Mouse (Mus musculus): ENCODE data around the gene Tubb4b. TPM values are rescaled to one million over a fixed set of nuclear protein-coding genes. Genes with fewer than 3 reads are reported as not detected.
A peak's percentile ranks its signal among the peaks of the same experiment; 100 is the strongest.

The Tubb4b gene
- polyA plus RNA-seq, 2 experiments = 561 to 676 TPM

DNA sequence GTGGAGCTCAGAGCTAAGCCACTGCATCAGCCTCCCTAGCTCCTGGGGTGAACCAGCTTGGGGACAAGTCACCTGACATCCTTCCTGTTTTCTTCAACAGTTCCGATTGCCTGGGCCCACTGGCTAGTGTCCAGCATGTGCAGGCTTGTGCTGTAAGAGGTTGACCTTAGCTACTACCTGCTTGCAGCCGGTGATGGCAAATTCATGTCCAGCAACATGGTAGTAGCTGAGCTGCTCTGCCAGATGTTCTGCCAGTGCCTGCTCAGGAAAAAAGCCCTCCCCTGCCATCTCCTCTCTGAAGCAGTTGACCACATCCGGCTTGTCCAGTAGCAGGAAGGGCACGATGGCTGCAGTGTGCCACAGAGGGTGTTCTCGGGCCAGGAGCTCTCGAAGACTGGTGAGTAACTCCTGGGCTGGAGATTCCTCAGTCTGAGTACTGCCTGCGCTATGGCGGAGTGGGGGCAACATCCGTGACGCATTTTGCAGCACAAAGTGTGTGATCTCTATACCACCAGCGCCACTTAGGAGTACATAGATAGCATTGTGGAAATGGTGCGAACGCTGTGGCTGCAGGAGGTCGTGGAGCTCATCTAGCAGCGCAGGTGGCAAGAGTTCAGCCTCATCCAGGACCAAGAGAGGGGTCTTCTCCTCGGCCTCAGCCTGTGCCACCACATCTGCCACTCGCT is 29.9 kb downstream of the Tubb4b start:
- H3K27ac ChIP-seq = no peak overlapping the region
- H3K4me1 ChIP-seq (replicated peaks; ENCODE audit: control insufficient read depth in 2 of 2, insufficient read depth in 2 of 2, low read length in 1 of 2) = peaks cover 8 to 14% of the 10 kb centered on the region in 2 experiments
- peak overlapping the region; percentile 63 for H3K4me2 ChIP-seq (ENCODE audit: low read depth)
- no peaks in the 10 kb centered on the region for H3K27me3 ChIP-seq (ENCODE audit: control insufficient read depth, insufficient read depth, low read length)
- H3K9me3 ChIP-seq (ENCODE audit: control insufficient read depth, low read length) = no peaks in the 10 kb centered on the region
- 35% methylated on average over 17 of the region's 17 CpGs for WGBS (ENCODE audit: insufficient replicate concordance)
- ATAC-seq (ENCODE audit: insufficient read depth) (no peak), DNase-seq (ENCODE audit: low read depth in 3 of 3, low spot score in 3 of 3) (no peak)
- peak overlapping the region; percentile 48 to 52 for H3K4me3 ChIP-seq (ENCODE audit: insufficient read depth in 1 of 2, low read depth in 2 of 2, low read length in 2 of 2)
- TF ChIP-seq CTCF (IDR thresholded peaks at IDR 0.05; ENCODE audit: low read depth) (no peak), EP300 (IDR thresholded peaks at IDR 0.05; ENCODE audit: low read depth) (no peak)
- H3K9ac ChIP-seq (replicated peaks) = peak overlapping the region; percentile 34; the same call in 1 of the 2 replicates
- peaks cover 4% of the 10 kb centered on the region for H3K36me3 ChIP-seq (replicated peaks; ENCODE audit: control insufficient read depth, insufficient read depth, low read depth)

DNA sequence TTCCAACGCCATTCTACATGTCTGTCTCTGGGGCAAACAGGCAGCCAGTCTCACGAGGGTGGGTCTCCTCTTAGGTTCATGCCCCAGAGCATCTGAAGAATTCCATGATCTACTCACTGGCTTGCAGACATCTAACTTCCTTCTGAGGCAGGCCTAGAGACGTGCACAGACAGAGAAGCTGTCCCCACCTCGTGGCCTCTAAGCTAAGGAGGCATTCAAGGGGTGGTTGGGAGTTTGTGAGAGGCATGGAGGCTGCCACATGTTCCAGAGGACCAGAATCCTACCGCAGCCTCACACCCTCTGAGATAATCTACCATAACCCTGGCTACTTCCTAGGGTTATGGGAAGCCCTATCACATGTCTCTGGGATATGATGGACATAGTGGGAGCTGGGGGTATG is 30.5 kb downstream of the Tubb4b start:
- Histone ChIP-seq H3K4me1 (replicated peaks; ENCODE audit: control insufficient read depth in 2 of 2, insufficient read depth in 2 of 2, low read length in 1 of 2) (peaks cover 8 to 14% of the 10 kb centered on the region in 2 experiments), H3K27ac (no peak overlapping the region), H3K9me3 (ENCODE audit: control insufficient read depth, low read length) (no peaks in the 10 kb centered on the region), H3K36me3 (replicated peaks; ENCODE audit: control insufficient read depth, insufficient read depth, low read depth) (peaks cover 3% of the 10 kb centered on the region; the same call in 1 of the 2 replicates), H3K9ac (replicated peaks) (no peak overlapping the region), H3K4me2 (ENCODE audit: low read depth) (peak overlapping the region; percentile 63), H3K4me3 (ENCODE audit: insufficient read depth in 1 of 2, low read depth in 2 of 2, low read length in 2 of 2) (no peak overlapping the region), H3K27me3 (ENCODE audit: control insufficient read depth, insufficient read depth, low read length) (no peaks in the 10 kb centered on the region)
- ATAC-seq (ENCODE audit: insufficient read depth) (no peak), DNase-seq (ENCODE audit: low read depth in 3 of 3, low spot score in 3 of 3) (no peak)
- 27% methylated on average over 5 of the region's 5 CpGs for WGBS (ENCODE audit: insufficient replicate concordance)
- TF ChIP-seq EP300 (IDR thresholded peaks at IDR 0.05; ENCODE audit: low read depth) = no peak
- TF ChIP-seq CTCF (IDR thresholded peaks at IDR 0.05; ENCODE audit: low read depth) = no peak

DNA sequence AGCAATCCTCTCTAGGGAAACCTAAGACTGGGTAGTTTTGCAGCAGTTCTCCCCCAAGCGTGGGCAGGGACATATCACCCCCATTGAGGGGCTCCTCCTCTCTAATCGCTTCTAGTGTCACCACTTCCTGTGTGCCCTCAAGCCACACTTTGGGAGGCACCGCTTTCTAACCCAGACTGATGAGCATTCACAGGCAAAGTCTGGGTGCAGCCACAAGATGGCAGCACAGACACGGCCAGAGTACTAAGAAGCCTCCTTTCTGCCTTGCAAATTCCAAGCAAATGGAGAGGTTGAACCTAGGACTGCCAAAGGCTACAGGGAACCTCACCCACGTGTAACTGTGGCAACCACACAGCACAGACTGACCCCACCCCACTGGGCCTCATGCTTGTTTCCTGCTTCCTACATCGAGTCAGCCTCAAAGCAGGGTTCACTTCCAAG is 31.2 kb downstream of the Tubb4b start:
- H3K9me3 ChIP-seq (ENCODE audit: control insufficient read depth, low read length) = no peaks in the 10 kb centered on the region
- peak overlapping the region; percentile 63; the same call in 1 of the 2 replicates for H3K4me2 ChIP-seq (ENCODE audit: low read depth)
- H3K36me3 ChIP-seq (replicated peaks; ENCODE audit: control insufficient read depth, insufficient read depth, low read depth) = peaks cover 3% of the 10 kb centered on the region; the same call in 1 of the 2 replicates
- TF ChIP-seq EP300 (IDR thresholded peaks at IDR 0.05; ENCODE audit: low read depth) (no peak), CTCF (IDR thresholded peaks at IDR 0.05; ENCODE audit: low read depth) (peak; percentile 98)
- WGBS (ENCODE audit: insufficient replicate concordance) = under 1% methylated on average over 6 of the region's 6 CpGs
- DNase-seq (ENCODE audit: low read depth in 3 of 3, low spot score in 3 of 3) = peak; percentile 63 to 74 (median 66)
- H3K9ac ChIP-seq (replicated peaks) = no peak overlapping the region
- no peaks in the 10 kb centered on the region for H3K27me3 ChIP-seq (ENCODE audit: control insufficient read depth, insufficient read depth, low read length)
- no peak overlapping the region for H3K4me3 ChIP-seq (ENCODE audit: insufficient read depth in 1 of 2, low read depth in 2 of 2, low read length in 2 of 2)
- H3K4me1 ChIP-seq (replicated peaks; ENCODE audit: control insufficient read depth in 2 of 2, insufficient read depth in 2 of 2, low read length in 1 of 2) = peaks cover 8 to 14% of the 10 kb centered on the region in 2 experiments
- no peak overlapping the region for H3K27ac ChIP-seq
- ATAC-seq (ENCODE audit: insufficient read depth) = peak; percentile 7; the same call in 1 of the 2 replicates

DNA sequence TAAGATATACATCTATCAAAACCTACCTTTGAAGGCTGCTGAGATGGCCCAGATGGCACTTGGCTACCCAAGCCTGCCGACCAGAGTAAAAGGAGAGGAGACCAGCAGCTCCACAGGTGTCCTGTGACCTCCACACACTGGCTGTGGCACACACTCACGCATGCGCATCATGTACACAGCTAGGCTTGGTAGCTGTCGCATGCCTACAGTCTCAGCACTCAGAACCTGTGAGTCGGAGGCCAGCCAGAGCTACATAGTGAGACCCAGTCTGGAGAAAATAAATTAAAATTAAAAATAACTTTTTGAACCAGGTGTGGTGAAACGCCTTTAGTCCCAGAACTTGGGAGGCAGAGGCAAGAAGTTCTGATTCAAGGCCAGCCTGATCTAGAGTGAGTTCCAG is 36.7 kb downstream of the Tubb4b start:
- Histone ChIP-seq H3K4me1 (replicated peaks; ENCODE audit: control insufficient read depth in 2 of 2, insufficient read depth in 2 of 2, low read length in 1 of 2) (peaks cover 0 to 2% of the 10 kb centered on the region in 2 experiments; a peak in 2 of 4 replicates), H3K9ac (replicated peaks) (no peak overlapping the region), H3K27ac (no peak overlapping the region), H3K4me2 (ENCODE audit: low read depth) (no peak overlapping the region), H3K27me3 (ENCODE audit: control insufficient read depth, insufficient read depth, low read length) (peaks cover 17% of the 10 kb centered on the region), H3K9me3 (ENCODE audit: control insufficient read depth, low read length) (no peaks in the 10 kb centered on the region), H3K4me3 (ENCODE audit: insufficient read depth in 1 of 2, low read depth in 2 of 2, low read length in 2 of 2) (no peak overlapping the region), H3K36me3 (replicated peaks; ENCODE audit: control insufficient read depth, insufficient read depth, low read depth) (no peaks in the 10 kb centered on the region)
- no peak for TF ChIP-seq CTCF (IDR thresholded peaks at IDR 0.05; ENCODE audit: low read depth)
- no peak for TF ChIP-seq EP300 (IDR thresholded peaks at IDR 0.05; ENCODE audit: low read depth)
- DNase-seq (ENCODE audit: low read depth in 3 of 3, low spot score in 3 of 3) (no peak), ATAC-seq (ENCODE audit: insufficient read depth) (no peak)
- 70% methylated on average over 6 of the region's 6 CpGs for WGBS (ENCODE audit: insufficient replicate concordance)

DNA sequence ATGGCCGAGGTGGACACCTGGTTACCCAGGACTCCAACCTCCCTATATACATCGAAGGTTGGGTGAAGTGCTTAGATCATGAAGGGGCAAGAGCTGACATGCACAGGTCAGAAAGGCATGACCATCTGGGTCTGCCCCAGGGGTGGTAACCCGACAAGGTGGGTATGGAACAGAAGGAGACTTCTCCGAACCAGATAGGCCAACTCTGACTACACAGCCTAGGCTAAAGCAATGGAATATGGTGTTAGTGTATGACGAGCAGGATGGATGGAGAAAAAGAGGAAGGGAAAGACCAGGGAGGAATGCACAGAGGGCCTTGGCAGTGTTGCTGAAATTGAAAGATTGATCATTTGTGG is 37.9 kb downstream of the Tubb4b start:
- TF ChIP-seq CTCF (IDR thresholded peaks at IDR 0.05; ENCODE audit: low read depth) = no peak
- no peak for TF ChIP-seq EP300 (IDR thresholded peaks at IDR 0.05; ENCODE audit: low read depth)
- H3K27ac ChIP-seq = no peak overlapping the region
- peaks cover 17% of the 10 kb centered on the region for H3K27me3 ChIP-seq (ENCODE audit: control insufficient read depth, insufficient read depth, low read length)
- no peak for ATAC-seq (ENCODE audit: insufficient read depth)
- DNase-seq (ENCODE audit: low read depth in 3 of 3, low spot score in 3 of 3) = no peak
- H3K4me3 ChIP-seq (ENCODE audit: insufficient read depth in 1 of 2, low read depth in 2 of 2, low read length in 2 of 2) = peak overlapping the region in 1 of 2 experiments; percentile 50; a peak in 2 of 4 replicates
- H3K4me1 ChIP-seq (replicated peaks; ENCODE audit: control insufficient read depth in 2 of 2, insufficient read depth in 2 of 2, low read length in 1 of 2) = peaks cover 0 to 8% of the 10 kb centered on the region in 2 experiments; a peak in 3 of 4 replicates
- no peaks in the 10 kb centered on the region for H3K36me3 ChIP-seq (replicated peaks; ENCODE audit: control insufficient read depth, insufficient read depth, low read depth)
- peak overlapping the region; percentile 74 for H3K4me2 ChIP-seq (ENCODE audit: low read depth)
- H3K9ac ChIP-seq (replicated peaks) = no peak overlapping the region
- WGBS (ENCODE audit: insufficient replicate concordance) = 32% methylated on average over 5 of the region's 5 CpGs
- no peaks in the 10 kb centered on the region for H3K9me3 ChIP-seq (ENCODE audit: control insufficient read depth, low read length)
